Mouse (Mus musculus) olfactory bulb, adult 2 months (tissue): ENCODE results near the gene 4933427D14Rik.

ENCODE experiments used
- CTCF ChIP-seq: fragments of 200-500 bp; IDR thresholded peaks from 2 replicates; pipeline ENCODE4 v1.5.1; 2012; ENCODE audit warnings: low read depth, mild to moderate bottlenecking, low read length, moderate library complexity; ENCODE audit not compliant: insufficient read depth
- POLR2A ChIP-seq: fragments of 200-500 bp; IDR thresholded peaks from 2 replicates; pipeline ENCODE4 v1.6.1; 2012; ENCODE audit warnings: mild to moderate bottlenecking, low read depth, low read length, moderate library complexity; ENCODE audit not compliant: insufficient read depth

DNA sequence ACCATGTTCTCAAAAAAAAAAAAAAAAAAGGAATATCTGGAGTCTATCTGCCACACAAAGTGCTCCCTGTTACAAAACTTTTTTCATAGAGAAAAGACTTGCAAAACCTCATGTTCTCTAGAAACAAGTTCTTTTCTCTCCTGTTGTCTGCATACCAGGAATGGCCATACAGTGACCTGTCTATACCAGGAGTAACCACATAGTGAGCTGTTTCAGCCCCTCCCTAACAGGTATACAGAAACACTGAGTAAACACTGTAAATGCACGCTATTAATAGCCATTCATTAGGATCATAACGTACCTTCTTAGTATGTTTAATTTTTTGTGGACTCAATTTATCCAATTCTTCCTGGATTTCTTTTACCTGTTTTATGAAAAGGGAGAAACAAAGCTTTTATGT lies 13.0 kb downstream of the 4933427D14Rik start:
- TF ChIP-seq POLR2A: no peak
- no peak for TF ChIP-seq CTCF
